Mouse (Mus musculus): Measurements from ENCODE around the gene Rpl35.
"Not testable (repeated sequence)": the region's sequence is repeated elsewhere in the genome, so short reads cannot be mapped to it uniquely, and the experiment has no call there.

Rpl35 gene

DNA sequence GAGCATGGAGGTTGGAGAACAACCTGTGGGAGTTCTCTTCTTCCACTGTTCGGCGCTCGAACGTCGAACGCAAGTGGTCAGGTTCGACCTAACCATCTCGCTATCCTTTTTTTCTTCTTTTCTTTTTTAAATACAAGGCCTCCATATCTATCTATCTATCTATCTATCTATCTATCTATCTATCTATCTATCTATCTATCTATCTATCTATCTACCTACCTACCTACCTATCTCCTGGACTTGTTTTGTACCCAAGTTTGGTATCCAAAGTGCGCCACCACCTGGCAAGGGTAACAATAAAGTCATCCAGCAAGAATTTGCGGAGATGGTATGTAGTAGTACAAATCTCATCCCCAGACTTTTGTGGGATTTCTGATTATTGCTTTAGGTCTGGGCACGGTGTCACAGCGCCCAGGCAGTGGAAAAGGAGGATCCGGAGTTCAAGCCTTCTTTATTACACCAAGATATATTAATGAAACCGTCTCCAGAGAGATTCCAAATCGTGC lies at the start of gene Rpl35:
Gene Rpl35 (minus strand): TSS at position 51 of the 506 bp plus-strand sequence.
- no peak for DNase-seq (ENCODE audit: extremely low read depth, low read depth, low spot score)

DNA sequence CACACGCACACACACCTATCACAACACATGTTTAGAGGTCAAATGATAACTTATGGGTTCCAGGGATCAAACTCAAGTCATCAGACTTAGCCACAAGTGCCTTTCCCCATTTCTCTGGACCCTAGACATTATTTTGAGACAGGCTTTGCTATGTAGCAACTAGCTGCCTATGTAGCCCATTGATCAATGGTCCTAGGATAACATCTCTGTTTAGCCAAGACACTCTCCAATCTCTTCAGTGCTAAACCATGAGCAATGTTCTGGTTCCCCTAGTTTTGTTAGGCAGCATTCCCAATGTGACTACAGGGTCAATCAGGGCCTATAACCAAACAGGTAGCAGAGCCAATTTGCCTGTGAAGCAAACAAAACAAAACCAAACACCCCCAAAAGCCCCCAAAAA lies 43.1 kb upstream of the Rpl35 start:
- peak; percentile 52 for DNase-seq (ENCODE audit: extremely low read depth, low read depth, low spot score)

DNA sequence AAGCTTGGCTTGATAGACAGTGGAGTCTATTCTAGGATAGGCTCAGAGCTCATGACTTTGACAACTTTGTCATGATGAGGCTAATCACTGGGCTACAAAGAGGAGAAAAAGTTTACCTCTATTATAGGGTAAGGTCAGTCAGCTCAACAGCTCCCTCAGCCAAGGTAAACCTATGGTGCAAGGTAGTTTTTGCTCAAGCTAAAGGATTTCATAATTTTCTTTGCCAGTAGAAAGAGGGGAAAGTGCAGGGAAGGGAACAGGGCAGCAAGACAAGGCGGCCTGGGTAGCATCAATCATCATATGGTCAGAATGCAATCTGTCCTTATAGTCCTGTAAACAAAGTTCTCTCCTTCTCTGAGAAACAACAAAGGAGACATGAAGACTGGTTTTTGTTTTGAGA lies 34.8 kb upstream of the Rpl35 start:
- DNase-seq (ENCODE audit: extremely low read depth, low read depth, low spot score) = peak; percentile 52

DNA sequence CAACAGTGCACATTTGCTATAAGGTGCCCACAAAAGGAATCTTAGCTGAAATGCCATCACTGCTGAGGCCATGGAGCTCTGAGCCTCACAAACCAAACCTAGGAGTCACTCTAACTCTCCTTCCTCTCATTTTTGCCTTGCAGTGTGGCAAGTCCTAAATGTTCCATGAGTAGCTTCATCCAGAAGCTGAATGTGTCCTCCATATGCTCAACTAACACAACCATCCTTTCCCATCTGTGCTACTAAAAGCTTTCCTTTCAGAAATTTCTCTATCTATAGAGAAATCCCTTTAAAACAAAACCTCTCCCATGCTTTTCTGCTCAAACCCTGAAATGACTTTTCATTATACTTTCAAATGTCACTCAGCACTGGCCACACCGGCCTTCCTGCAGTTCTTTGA lies 26.2 kb upstream of the Rpl35 start:
- no peak for DNase-seq (ENCODE audit: extremely low read depth, low read depth, low spot score)

DNA sequence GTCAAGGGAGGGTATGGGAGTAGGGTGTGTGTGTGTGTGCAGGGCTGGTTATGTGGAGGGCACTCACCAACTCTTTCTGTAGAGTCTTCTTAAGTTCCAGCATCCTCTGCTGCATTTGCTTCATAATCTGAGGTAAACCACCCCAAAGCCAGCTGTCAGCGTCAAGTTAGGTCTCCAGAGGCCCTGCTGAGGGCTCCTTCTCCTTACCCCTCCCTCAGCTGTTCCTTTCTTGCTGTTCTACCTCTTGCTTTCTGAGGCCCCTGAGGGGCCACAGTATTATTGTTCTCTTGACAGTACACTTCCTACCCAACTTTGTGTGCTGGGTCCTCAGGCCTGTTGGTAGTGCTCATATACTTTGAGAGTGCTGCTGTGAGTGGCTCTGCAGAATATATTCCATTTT lies 14.6 kb upstream of the Rpl35 start:
- DNase-seq (ENCODE audit: extremely low read depth, low read depth, low spot score) = no peak

DNA sequence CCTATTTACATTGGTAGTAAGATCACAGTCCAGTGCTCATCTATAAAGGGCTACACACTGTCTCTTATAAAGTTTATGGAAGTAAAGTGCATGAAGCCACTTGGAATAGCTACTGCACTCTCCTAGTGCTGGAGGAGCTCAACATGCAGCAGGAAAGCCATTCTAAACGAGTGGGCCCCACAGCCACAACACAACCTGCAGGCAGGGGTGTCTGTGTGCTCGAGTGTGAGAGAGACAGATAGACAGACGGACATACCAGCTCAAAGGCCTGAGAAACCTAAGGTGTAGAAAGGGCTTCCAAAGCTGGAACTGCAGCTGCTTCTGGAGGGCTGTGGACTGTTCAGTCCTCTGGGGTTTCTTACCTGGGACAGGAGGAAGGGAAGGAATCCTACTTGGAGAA lies 11.2 kb upstream of the Rpl35 start:
- DNase-seq (ENCODE audit: extremely low read depth, low read depth, low spot score) = no peak

DNA sequence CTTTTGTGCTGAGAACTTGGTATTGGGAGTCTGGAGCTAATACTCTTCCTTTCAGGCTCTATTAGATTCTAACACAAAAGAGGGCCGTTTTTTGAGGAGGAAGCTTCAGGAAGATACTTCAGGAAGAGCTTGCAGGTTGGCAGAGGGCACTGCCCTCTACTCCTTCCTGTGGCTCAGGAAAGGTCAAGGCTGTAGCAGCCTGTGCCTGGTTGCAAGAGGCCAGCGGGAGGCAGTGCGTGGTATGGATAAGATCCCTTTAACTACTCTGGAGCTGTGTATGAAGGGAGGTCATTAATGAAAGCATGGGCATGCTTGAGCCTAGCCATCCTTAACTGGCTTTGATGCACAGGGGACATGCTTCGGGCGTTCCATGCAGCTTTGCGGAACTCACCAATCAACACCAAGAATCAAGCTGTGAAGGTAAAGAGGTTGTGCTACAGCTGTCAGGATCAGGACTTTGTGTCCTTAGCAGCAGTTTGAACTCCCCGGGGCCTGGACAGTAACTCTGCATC lies 7.4 kb upstream of the Rpl35 start:
- no peak for DNase-seq (ENCODE audit: extremely low read depth, low read depth, low spot score)

DNA sequence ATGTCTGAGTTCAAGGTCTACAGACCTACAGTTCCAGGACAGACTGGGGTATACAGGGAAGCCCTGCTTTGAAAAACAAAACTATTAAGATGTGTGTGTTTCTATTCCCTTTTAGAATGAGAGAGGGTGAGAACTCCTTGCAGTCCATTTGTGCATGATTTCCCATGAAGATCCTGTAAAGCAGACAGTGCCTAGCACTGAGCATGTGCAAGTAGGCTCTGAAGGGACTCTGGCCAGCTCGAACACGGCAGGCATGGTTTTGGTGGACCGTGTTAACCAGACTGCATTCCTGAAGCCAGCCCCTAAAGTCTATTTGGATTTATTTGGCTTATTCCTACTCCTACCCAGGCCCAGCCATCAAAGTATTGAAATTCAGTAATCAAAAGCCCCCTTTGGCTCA lies 6.5 kb upstream of the Rpl35 start:
- DNase-seq (ENCODE audit: extremely low read depth, low read depth, low spot score) = no peak

DNA sequence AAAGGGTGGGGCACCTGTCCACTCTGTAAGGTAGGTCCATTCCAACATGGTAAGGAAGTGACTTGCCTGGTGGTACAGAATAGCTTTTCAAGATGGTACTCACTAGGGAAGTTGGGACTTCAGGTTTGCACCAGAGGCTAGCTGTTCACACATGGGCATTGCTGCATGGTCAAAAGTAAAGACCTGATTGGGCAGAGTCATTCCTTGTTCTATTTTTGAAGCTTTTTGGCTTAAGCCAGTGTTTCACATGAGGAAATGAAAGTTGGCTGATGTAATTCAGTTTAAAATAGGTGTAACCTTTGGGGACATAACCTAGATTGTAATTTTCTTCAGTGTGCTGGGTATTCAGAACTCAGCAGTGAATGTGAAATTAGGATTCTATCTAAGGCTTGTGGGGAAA lies 5.8 kb upstream of the Rpl35 start:
- DNase-seq (ENCODE audit: extremely low read depth, low read depth, low spot score) = no peak

DNA sequence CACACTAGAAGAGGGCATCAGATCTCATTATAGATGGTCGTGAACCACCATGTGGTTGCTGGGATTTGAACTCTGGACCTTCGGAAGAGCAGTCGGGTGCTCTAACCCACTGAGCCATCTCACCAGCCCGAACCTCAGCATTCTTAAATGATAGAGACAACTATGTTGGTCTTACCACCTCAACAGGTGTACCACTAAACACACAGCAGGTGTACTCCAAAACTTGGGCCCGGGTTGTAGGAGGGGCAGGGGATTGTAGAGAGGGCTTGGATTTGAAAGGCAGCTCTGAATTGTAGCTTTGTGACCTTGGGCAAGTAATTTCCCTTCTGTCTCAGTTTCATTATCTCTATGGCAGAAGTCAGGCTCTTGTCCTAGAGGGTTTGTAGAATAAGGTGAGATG lies 4.7 kb upstream of the Rpl35 start:
- DNase-seq (ENCODE audit: extremely low read depth, low read depth, low spot score) = not testable (repeated sequence)

DNA sequence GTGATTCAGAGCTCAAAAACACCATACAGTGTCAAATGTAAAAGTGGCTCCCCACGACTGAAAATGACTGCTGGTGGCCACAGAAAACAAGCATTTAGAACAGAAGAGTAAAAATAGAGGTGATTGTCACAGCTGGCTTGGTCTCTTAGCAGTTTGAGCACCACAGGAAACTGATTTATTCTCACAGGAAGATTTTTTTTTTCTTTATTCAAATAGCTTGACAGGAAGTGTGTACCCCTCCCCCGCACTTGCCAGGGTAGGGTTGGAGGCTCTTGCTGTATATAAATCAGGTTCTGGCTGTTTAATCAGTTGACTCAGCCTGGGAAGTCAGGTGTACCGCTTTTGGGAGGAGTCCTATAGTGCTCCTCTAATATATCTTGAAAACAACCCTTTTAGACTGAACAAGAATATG lies 3.5 kb upstream of the Rpl35 start:
- no peak for DNase-seq (ENCODE audit: extremely low read depth, low read depth, low spot score)

DNA sequence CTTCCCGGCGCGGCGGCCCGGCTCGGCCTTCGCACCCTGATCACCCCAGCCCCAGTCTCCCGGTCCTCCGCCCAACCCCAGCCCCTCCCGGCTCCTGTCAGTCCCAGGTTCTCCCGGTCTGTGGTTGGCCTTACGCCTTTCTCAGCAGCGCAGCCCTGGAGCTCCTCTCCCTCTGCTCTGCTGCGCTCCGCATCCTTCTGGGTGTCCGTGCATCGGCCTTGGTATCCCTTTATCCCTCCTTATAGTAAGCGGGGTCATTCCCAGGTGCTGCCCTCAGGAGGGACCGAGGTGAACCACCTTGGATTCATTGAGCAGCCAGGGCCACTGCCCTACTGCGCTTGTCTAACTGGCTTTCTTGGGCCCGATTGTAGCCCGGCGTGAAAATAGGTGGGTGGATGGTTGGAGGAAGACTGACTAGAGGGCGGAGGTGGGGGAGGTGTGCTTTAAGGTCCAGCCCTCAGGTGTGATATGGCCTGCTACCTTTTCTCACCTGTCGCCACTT lies 3.0 kb upstream of the Rpl35 start:
- no peak for DNase-seq (ENCODE audit: extremely low read depth, low read depth, low spot score)

DNA sequence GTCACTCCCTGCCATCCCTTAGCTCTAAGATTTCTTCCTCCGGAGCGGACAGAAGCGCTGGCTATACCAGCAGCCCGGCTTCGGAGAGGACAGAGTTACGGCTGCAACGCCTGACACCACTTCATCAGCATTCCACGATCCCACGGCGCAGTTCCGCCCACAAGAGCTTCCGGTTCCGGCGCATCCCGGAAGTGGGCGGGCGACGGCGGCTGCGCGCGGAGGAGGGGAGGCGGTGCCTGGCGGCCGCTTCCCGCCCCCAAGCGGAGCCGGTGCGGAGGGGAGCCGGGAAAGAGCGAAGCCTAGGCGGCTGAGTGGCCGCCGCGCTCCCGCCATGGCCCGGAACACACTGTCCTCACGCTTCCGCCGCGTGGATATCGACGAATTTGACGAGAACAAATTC lies 2.4 kb upstream of the Rpl35 start:
- DNase-seq (ENCODE audit: extremely low read depth, low read depth, low spot score) = no peak

DNA sequence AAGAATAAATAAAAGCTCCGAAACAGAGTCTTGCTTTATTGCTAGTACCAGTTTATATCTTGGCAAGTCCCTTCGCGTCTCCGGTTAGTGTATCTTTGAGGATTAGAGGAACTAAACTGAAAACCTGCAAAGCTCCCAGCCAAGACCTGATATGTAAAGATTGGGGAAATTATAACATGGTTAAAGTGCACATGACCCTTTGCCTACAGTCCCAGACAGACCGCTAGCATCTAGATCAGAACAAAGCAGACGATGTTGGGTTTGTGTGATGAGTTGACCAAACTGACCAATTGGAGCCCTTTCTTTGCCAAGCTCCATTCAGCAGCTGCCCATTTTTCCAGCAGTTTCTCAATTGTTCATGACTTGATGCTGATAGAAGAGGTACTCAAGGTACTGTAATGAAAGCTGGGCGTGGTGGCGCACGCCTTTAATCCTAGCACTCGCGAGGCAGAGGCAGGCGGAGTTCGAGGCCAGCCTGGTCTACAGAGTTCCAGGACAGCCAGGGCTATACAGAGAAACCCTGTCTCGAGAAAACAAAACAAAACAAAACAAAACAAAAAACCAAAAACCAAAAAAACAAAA lies 816 bp upstream of the Rpl35 start:
- no peak for DNase-seq (ENCODE audit: extremely low read depth, low read depth, low spot score)

DNA sequence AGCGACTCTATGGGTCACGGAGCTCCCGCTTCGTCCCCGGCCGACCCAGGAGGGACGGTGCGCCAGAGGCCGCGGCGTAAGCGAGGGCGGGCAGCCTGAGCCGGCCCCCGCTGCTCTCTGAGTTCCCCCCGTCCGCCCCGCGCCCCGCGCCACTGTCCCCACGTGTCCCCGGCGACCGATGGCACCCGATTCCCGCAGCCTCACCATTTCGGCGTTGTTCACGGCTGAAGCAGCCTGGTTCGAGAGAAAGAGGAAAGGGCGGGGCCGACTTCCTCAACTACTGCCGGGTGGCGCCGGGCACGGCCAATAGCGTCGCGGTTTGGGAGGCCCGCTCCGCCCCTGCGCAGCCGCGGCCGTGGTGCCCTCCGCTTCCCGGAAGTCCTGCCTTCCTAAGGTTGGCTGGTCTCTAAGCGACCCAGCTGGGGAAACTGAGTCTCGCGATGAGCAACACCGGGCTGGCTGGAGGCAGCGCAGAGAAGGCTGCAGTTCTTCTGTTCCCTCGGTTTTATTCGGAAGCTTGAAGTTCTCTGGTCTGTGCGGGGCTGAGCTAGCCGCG lies 466 bp downstream of the Rpl35 start, which contains the start of gene Arpc5l:
Gene Arpc5l (plus strand): TSS at position 469 of the 556 bp plus-strand sequence.
- DNase-seq (ENCODE audit: extremely low read depth, low read depth, low spot score) = no peak

DNA sequence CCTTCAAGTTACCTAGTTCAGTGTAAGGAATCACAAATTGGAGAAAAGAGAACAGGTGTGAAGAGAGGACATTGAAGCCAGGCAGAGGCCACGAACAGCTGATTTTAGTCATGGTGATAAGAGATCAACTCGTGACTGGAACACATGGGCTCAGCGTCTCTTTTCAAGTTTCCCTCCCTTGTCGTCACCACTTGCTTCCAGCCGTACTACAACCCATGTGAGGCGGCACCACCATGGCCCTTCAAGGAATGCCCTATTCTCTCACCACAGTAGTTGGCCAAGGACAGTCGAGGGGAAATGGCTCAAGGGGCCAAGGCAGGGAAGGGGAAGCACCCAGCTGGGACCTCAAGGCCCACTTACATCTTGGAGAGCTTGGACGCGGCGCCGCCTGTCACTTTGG lies 1.1 kb downstream of the Rpl35 start:
- DNase-seq (ENCODE audit: extremely low read depth, low read depth, low spot score) = no peak

DNA sequence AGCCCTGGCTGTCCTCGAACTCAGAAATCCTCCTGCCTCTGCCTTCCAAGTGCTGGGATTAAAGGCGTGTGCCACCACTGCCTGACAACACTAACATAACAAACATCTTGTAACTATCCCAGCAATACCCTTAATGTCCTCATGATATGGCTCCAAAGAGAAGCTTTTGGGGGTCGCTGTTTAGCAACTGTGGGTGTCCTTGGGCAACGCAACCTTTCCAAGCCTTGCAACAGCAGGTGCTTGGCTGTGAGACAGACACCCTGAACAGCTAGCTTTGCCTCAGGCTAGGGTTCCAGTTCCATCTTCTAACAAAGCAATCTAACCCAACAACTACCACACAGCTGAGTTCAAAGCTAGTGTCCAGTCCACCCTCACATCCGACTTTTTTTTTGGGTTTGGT lies 1.9 kb downstream of the Rpl35 start:
- no peak for DNase-seq (ENCODE audit: extremely low read depth, low read depth, low spot score)

DNA sequence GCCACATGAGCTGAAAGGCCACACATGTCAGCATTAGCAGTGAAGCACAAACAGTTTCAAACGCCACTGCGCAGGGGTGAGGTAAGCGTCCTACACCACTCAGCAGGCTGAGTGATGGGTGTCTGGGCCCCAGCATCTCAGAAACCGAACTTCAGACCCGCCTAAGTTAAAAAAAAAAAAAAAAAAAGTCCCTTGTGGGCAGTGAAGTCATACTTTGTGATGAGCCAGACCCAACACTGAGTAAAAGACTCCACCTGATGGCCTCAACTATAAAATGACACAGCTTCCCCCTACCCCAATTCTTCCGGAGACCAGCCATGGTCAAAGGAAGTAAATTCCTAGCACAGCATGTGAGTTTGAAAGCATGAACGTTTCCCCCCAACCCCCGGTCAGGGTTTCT lies 2.3 kb downstream of the Rpl35 start:
- no peak for DNase-seq (ENCODE audit: extremely low read depth, low read depth, low spot score)

DNA sequence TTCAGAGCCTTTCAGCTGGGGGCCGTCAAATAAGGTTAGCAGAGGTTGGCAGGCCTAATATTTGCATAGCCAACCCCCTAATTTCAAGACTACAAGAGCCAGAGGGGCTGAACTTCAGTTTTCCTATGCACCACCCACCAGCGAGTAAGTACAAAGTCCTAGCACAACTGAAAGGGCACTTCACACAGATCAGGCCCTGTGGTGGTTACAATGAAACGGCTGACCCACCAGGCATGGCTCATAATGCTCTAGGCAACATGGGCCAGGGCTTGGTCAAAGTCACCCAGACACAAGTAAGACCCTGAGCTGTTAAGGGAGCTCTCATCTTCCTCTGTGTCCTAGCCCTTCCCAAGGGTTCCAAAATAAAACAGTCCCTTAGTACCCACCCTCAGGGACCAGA lies 3.6 kb downstream of the Rpl35 start:
- DNase-seq (ENCODE audit: extremely low read depth, low read depth, low spot score) = no peak

DNA sequence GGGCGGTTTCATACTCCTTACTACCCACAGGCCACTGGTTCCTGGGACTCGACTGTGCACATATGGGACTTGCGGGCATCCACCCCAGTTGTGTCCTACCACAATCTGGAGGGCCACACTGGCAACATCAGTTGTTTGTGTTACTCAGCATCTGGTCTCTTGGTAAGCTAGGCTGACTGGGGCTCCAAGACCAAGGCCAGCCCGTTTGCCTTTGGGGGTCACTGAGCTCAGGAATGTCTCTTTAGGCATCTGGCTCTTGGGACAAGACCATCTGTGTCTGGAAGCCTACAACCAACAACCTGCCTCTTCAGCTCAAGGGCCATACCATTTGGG lies 4.9 kb downstream of the Rpl35 start:
- no peak for DNase-seq (ENCODE audit: extremely low read depth, low read depth, low spot score)

DNA sequence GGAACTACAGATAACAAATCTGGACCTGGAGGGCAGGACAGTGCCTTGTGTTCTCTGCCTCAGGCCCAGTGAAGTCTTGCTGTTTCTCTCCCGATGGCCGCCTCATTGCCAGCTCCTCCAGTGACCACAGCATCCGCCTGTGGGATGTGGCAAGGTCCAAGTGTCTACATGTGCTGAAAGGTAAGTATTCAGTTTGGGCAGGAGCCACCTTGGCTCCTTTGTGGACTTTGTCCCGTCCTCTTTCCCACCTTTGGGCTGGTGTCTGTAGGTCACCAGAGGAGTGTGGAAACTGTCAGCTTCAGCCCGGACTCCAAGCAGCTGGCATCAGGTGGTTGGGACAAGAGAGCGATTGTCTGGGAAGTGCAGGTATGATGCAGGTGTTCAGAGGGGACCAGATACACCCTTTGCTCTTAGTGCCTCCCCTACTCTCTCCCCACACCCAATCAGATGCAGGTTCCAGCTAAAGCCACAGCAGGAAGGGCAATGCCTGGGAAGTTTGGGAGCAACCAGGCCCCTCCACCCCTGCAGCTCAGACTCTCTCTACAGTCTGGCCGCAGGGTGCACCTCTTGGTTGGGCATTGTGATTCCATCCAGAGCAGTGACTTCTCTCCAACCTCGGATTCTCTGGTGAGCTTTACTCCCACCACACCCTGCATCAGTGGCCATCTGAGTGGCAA lies 5.4 kb downstream of the Rpl35 start:
- no peak for DNase-seq (ENCODE audit: extremely low read depth, low read depth, low spot score)

DNA sequence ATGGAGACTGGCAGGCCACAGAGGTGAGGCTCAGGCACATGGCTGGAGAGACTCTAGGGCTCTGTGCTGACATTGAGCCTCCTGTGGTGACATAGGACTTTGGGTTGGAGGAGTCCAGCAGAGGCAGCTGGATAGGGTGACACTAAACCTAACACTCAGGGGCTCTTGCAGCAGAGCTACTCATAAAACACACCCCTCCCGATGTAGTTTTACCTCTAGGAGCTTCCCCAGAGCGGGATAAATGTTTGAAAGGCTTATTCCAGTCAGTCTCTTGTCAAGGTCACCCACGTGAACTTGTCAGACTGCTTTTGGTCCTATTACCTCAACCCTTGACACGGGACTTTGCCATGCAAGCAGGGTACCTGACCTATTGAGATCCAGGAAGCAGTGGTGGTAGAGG lies 6.0 kb downstream of the Rpl35 start:
- no peak for DNase-seq (ENCODE audit: extremely low read depth, low read depth, low spot score)
